In genomic region chr6:37478481-37478880, GRCm38 (mm10) we compare ENCODE assay signal across 34 mouse cellular contexts. TPM values are rescaled to one million over a fixed set of nuclear protein-coding genes. Genes with fewer than 3 reads are reported as not detected.
"Had no signal": no experiment of that assay in that cellular context is flagged by ENCODE, and none has a peak within 500 bp of the region (broad histone marks: within the 10 kb centered on the region; RNA-seq: fewer than 3 reads in every experiment).

No protein-coding gene starts in this region.

- H3K27ac ChIP-seq: embryonic facial prominence, embryonic 10.5 days; embryonic facial prominence, embryonic 12.5 days; embryonic facial prominence, embryonic 13.5 days; embryonic facial prominence, embryonic 15.5 days; forebrain, embryonic 10.5 days; forebrain, embryonic 12.5 days; forebrain, embryonic 13.5 days; forebrain, embryonic 15.5 days; gastrocnemius, adult 2 months had no signal

- ATAC-seq: forebrain, embryonic 13.5 days; forebrain, embryonic 14.5 days; forebrain, embryonic 15.5 days; forebrain, embryonic 16.5 days; forebrain, postnatal 0 days had no signal

- H3K9me3 ChIP-seq: embryonic facial prominence, embryonic 10.5 days; embryonic facial prominence, embryonic 12.5 days; embryonic facial prominence, embryonic 13.5 days; embryonic facial prominence, embryonic 15.5 days; forebrain, embryonic 10.5 days; forebrain, embryonic 12.5 days; forebrain, embryonic 13.5 days; forebrain, embryonic 15.5 days had no signal

- H3K9ac ChIP-seq: embryonic facial prominence, embryonic 12.5 days; embryonic facial prominence, embryonic 13.5 days; embryonic facial prominence, embryonic 15.5 days; forebrain, embryonic 12.5 days; forebrain, embryonic 13.5 days; forebrain, embryonic 15.5 days; forebrain, postnatal 0 days had no signal

- H3K4me2 ChIP-seq: embryonic facial prominence, embryonic 12.5 days; embryonic facial prominence, embryonic 13.5 days; embryonic facial prominence, embryonic 15.5 days; forebrain, embryonic 12.5 days; forebrain, embryonic 13.5 days; forebrain, embryonic 15.5 days had no signal

- H3K36me3 ChIP-seq: embryonic facial prominence, embryonic 10.5 days; embryonic facial prominence, embryonic 12.5 days; embryonic facial prominence, embryonic 13.5 days; embryonic facial prominence, embryonic 15.5 days; forebrain, embryonic 10.5 days; forebrain, embryonic 12.5 days; forebrain, embryonic 15.5 days had no signal

- H3K27me3 ChIP-seq: embryonic facial prominence, embryonic 12.5 days; embryonic facial prominence, embryonic 13.5 days; embryonic facial prominence, embryonic 15.5 days; forebrain, embryonic 12.5 days; forebrain, embryonic 13.5 days; forebrain, embryonic 15.5 days had no signal

- H3K4me1 ChIP-seq: embryonic facial prominence, embryonic 10.5 days; embryonic facial prominence, embryonic 12.5 days; embryonic facial prominence, embryonic 13.5 days; embryonic facial prominence, embryonic 15.5 days; forebrain, embryonic 10.5 days; forebrain, embryonic 12.5 days; forebrain, embryonic 13.5 days; forebrain, embryonic 15.5 days had no signal

- H3K4me3 ChIP-seq: embryonic facial prominence, embryonic 10.5 days; embryonic facial prominence, embryonic 12.5 days; embryonic facial prominence, embryonic 13.5 days; embryonic facial prominence, embryonic 15.5 days; erythroblast, embryonic 14.5 days; forebrain, embryonic 10.5 days; forebrain, embryonic 12.5 days; forebrain, embryonic 13.5 days; forebrain, embryonic 15.5 days; gastrocnemius, adult 2 months had no signal

- DNase-seq: cerebellum, adult 18-20 months; cerebellum, adult 2 months; cerebellum, adult 8-10 months; cerebellum, adult 9-10 months; cerebellum, adult 9-11 months; cerebellum, postnatal 10 days; cerebellum, postnatal 14 days; cerebellum, postnatal 25 days; cerebellum, postnatal 36 days; embryo, embryonic 11 days; forebrain, postnatal 0 days; gastrocnemius, adult 2 months; gastrocnemius, postnatal 10 days; gastrocnemius, postnatal 14 days; gastrocnemius, postnatal 25 days; gastrocnemius, postnatal 36 days; heart, adult 18-20 months had no signal

RNA-seq across cellular contexts. Expression of gene Akr1d1, which starts 51.5 kb away (rescaled TPM):
- polyA plus RNA-seq: cerebellum, adult 2 months; cortical plate, adult 2 months; embryonic facial prominence, embryonic 10.5 days; embryonic facial prominence, embryonic 11.5 days; embryonic facial prominence, embryonic 12.5 days; embryonic facial prominence, embryonic 13.5 days; embryonic facial prominence, embryonic 14.5 days; erythroblast, embryonic 14.5 days; forebrain, embryonic 10.5 days; forebrain, embryonic 11.5 days; forebrain, embryonic 12.5 days; forebrain, embryonic 13.5 days; forebrain, embryonic 14.5 days; forebrain, embryonic 15.5 days; forebrain, embryonic 16.5 days; forebrain, postnatal 0 days; frontal cortex, adult 2 months; gonadal fat pad, adult 2 months had no signal
